Mouse (Mus musculus) urinary bladder, postnatal 36 days (tissue): ENCODE measurements at regions not wholly inside any gene's neighbourhood (a gene's known extent, or its start where the extent isn't known, plus 50 kb on each side); places are given as distances from the start of the nearest gene placed in this dataset.

Source experiments
- DNase-seq, 2 experiments: peaks; one replicate each; pipeline ENCODE4 v3.0.0; 2022; ENCODE audit warnings: low spot score in 2 of 2, mixed read lengths in 1 of 2

DNA sequence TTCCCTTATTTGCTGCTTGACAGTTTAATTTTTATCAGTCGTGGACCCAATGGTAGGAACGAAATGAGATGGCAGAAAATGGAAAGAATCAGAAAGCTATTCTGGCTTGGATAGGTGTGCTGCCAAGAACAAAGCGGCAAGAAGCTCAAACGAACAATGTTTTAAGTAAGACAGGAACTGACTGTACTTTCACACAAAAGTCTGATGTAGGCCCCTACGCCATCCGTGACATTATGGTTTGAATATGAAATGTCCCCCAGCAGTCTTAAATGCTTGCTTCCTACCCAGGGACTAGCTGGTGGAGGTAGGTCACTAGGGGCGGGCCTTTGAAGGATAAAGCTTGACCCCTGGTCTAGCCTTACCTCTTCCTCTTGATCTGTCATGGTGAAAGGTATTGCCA, 90.5 kb upstream of the Barx2 start:
- no peak for DNase-seq

DNA sequence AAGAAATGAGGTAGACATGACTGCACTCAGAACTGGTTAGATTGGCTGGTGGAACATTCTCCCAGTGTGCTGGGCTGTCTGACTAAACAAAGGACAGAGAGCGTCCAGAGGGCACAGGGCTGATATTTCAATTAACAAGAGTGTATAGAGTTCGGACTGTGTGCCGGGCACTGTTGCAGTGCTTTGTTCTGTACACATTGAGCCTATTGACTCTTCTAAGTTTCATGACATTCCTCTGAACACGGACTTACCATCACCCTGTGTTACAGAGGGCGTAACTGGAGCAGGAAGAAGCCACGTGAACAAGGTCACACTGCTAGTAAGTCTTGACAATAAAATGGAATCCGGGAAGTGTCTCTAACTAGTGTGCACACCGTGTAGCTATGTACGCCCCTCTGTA, 92.1 kb upstream of the Barx2 start:
- no peak for DNase-seq

GRCm38 (mm10) chr9:32006350-32006749, 93.1 kb upstream of the Barx2 start:
- DNase-seq = no peak

- peak in 1 of 2 experiments; percentile 72 for DNase-seq
Measured at GRCm38 (mm10) chr9:32010953-32011770, 97.9 kb upstream of the Barx2 start.

DNA sequence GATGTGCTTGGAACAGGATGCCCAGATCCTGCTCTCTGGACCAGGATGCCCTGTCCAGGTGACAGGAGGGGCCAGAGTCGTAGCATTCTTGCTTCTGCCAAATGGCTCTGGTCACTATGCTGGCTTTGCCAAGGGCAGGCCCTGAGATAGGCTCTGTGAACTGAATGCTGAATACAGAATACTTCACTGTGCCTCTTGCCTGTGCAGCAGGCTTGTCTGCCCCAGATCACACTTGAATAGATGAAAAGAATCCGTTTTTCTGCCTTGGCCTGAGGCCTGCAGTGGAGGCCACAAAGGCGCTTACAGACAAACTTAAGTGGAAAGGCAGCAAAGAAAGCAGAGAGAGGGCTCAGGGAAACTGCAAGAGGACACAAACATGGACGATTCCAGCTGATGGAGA, 99.7 kb upstream of the Arhgap32 start:
- DNase-seq = no peak

DNA sequence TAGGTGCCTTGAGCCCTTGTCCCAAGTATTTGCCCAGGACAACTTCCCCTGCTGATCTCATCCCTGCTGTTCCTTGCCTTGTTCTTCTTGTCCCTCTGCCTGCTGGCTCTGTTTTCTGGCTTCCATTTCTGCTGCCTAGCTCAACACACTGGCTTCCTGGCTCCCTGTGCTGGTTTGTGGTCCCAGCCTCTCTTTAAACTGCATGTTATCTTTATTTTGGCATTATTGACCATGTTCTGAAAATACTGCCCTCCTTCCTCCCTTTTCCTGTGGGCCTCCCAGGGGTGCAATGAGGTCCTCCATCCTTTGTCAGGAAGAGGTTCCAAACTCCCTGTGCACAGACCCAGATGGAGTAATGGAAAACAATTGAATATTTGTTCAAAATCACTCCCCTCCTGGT, 97.9 kb upstream of the Arhgap32 start:
- peak in 1 of 2 experiments; percentile 57 for DNase-seq

DNA sequence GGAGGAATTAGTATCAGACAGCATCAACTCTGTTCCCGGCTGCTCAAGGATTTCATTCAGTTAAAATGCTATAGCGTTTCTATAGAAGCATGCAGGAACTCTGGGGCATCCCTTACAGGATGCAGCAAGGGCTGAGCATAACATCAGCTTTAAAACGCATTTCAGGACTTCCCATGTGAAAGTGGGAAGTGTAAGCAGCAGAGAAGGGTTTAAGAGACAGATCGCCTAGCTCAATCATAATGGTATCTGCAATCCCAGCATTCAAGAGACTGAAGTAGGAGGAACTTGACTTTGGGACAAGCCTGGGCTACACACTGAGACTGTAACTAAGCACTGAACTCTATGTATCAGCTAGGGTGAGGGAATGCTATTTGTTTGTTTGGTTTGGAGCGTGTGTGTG, 96.2 kb upstream of the Arhgap32 start:
- no peak for DNase-seq

GRCm38 (mm10) chr9:32020942-32021731, 94.8 kb upstream of the Arhgap32 start:
- no peak for DNase-seq

DNA sequence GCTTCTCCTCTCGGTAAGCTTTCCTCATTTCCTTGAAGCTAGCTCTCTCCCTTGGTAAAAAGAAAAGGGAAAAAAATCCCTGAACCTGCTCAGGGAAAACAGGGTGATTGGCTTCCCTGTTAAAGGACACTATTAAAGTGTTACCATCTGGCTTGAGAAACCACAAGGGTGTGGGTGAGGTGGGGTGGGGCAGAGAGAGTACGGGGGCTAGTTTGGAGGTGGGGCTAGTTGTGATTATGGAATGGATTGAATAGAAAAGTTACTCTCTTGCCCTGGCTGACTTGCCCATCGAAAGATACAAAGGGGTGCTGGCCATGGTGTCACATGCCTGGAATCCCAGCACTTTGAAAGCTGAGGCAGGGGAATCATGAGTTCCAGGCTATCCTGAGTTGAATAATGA, 94.2 kb upstream of the Arhgap32 start:
- DNase-seq = no peak

DNA sequence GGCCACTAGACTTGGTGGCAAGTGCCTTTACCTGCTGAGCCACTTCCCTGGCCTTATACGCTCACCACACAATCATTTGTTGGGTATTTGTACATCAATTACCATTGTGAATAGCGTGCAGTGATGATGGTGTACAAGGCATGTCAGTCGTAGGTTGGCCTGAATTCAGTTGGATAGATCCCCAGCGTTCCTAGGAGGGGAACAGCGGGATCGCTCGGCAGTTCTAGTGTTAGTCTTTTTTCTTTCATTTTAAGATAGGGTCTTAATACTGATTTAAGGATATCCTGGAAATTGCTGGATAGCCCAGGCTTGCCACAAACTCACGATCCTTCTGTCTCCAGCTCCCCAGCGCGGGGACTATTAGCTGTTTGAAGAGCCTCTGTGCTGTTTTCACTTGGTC, 92.9 kb upstream of the Arhgap32 start:
- no peak for DNase-seq

DNA sequence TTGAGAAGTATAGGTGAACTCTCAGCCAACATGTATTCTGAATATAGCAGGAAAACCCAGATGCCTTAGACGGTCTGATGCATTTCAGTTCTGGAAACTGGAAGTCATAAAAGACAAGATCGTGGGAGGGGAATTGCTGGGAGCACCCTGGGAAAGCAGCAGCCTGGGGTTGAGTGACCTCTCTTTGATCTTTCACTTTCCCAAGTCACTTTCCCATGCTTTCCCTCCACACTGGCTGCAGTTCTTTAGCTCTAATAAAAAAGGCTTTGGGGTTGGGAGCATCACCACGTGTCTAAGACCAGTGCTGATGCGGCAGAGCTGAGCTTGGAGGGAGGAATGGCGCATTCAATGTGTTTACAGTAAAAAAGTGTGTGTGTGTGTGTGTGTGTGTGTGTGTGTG, 91.2 kb upstream of the Arhgap32 start:
- no peak for DNase-seq

GRCm38 (mm10) chr9:32027962-32028361, 88.0 kb upstream of the Arhgap32 start:
- no peak for DNase-seq

DNA sequence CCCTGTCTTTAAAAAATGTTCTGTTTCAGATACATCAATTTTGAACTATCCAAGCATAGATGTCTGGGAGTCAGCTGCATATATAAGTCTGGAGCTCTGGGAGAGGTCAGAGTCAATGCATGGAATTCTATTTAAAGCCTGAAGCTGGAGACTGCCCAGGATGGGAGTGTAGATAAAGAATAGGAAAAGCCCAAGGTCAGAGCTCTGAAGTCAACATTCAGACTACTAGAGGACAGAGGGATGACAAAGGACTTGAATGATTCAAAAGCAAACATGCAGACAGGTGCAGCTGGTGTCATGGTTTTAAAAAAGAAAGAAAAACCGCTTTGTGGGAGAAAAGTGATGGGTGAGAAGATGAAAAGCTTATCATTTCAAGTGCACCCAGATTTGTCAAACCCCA, 86.9 kb upstream of the Arhgap32 start:
- DNase-seq = no peak

DNA sequence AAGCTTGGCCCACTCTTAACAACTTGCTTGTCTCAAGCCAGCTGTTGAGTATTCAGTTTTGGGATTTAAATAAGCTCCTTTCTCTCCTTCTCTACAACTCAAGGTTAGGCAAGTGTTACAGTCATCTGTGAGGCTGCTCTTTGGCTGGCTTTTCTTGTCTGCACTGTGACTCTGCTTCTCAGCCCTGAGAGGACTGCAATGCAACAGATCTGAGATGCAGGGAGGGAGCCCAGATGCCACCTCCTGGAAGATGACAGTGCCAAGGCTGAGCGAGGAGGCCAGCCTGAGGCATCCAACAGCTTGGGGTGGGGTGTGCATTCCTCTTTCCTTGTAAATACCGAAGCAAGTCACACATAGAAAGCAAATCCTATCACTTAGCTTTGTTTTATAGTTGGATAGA, 86.2 kb upstream of the Arhgap32 start:
- DNase-seq = no peak

GRCm38 (mm10) chr9:32030203-32030602, 85.7 kb upstream of the Arhgap32 start:
- DNase-seq = no peak

GRCm38 (mm10) chr9:32031950-32032453, 83.9 kb upstream of the Arhgap32 start:
- DNase-seq = peak; percentile 70 to 78

- DNase-seq = no peak
Measured at GRCm38 (mm10) chr9:32032521-32033185, 83.3 kb upstream of the Arhgap32 start.

- no peak for DNase-seq
Measured at GRCm38 (mm10) chr9:32033937-32034336, 82.0 kb upstream of the Arhgap32 start.

GRCm38 (mm10) chr9:32039999-32040398, 75.9 kb upstream of the Arhgap32 start:
- DNase-seq = no peak

DNA sequence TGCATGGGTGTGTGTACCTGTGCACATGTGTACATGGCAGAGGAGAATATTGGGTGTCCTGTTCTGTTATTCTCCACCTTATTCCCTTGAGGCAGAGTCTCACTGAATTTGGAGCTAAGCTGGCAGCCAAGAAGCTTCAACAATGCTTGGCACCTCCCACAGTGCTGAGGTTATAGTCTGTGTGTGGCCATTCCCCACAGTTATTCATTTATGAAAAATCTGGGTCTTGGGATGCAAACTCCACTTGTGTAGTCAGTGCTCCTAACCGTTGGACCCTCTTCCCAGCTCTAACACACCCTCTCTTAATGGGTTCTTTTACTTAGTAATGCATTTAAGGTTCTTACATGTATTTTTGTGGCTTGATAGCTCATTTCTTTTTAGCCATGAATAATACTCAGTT, 72.6 kb upstream of the Arhgap32 start:
- no peak for DNase-seq

GRCm38 (mm10) chr9:32046791-32047190, 69.1 kb upstream of the Arhgap32 start:
- DNase-seq = no peak

- DNase-seq = no peak
Measured at GRCm38 (mm10) chr9:32048941-32049340, 67.0 kb upstream of the Arhgap32 start.
